Mouse (Mus musculus): ENCODE data around the gene Cd320. TPM values are rescaled to one million over a fixed set of nuclear protein-coding genes. Genes with fewer than 3 reads are reported as not detected.

The Cd320 gene
- polyA plus RNA-seq (2017; shearing (Covaris generic)) = 35.5 TPM

DNA sequence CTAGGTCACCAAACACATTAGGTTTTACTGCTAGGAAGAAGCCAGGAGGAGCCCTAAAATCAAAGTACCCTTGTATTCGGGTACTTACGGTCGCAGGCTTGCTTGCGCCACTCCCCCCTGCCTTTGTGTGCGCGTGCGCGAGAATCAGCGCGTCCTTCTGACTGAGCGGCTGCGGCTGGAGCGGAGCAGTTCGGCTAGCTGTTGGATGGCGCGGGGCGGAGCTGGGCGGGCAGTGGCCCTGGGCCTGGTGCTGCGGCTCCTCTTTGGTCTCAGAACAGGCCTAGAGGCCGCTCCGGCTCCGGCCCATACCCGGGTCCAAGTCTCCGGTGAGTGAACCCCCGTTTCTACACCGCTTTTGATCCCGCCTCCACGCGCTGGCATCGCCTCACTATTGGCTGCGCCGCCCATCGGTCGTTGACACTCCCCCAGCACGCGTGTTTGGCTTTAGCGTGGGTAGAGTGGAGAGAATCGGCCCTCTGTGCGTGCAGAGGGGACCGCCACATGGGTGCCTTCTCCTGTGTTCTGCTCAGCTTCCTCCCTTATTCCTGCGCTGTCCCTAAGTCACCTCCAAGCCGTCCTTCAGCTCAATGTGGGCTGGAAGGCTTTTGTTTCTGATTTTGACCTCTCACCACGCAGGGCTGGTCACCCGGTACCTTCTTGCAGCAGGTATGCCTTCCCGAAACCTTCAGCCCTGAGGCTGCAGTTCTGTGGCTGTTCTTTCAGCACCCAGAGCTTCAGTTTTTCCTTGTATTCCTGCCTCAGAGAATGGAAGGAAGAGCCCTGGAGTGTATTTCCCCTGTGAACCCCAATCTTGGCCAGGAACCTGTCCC lies at the start of gene Cd320:
TSS of gene Cd320 (plus strand) at position 126 of the 830 bp plus-strand sequence.

DNA sequence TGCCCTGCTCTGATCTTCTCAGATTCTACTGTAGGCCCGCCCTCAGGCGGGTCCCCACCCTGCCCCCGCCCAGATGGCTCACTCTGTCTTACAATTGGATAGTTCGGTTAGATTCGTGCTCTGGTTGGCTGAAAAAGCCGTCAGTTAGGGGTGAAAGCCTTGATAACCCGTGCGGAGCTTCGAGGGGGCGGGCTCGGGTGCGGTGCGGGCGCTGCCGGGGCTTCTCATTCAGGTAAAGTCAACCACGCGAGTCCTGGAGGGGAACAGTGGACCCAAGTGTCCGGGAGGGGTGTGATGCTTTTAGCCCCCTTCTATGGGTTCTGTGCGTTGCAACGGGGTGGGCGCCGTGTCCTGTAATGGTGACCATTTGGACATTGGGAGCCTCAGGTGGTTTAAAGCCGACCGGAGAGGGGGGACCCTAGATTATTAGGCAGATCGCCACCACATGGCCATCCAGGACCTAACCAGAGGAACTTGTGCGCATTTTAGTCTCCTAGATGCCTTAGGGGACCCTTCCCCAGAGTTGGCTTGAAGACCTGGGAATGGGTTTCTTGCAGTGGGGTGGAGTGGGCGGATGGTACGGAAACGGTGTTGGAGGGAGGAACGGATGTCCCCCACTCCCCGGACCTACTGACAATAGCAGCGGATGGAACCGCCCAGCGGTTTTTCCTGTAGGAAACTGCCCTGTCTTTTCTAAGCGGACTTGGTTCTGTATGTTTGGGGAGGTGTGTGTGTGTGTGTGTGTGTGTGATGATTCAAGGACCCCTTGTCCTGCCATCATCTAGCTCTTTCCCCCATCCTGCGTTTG lies 32.4 kb upstream of the Cd320 start, which contains the start of gene Kank3:
TSS of gene Kank3 (plus strand) at position 186 of the 808 bp plus-strand sequence.

DNA sequence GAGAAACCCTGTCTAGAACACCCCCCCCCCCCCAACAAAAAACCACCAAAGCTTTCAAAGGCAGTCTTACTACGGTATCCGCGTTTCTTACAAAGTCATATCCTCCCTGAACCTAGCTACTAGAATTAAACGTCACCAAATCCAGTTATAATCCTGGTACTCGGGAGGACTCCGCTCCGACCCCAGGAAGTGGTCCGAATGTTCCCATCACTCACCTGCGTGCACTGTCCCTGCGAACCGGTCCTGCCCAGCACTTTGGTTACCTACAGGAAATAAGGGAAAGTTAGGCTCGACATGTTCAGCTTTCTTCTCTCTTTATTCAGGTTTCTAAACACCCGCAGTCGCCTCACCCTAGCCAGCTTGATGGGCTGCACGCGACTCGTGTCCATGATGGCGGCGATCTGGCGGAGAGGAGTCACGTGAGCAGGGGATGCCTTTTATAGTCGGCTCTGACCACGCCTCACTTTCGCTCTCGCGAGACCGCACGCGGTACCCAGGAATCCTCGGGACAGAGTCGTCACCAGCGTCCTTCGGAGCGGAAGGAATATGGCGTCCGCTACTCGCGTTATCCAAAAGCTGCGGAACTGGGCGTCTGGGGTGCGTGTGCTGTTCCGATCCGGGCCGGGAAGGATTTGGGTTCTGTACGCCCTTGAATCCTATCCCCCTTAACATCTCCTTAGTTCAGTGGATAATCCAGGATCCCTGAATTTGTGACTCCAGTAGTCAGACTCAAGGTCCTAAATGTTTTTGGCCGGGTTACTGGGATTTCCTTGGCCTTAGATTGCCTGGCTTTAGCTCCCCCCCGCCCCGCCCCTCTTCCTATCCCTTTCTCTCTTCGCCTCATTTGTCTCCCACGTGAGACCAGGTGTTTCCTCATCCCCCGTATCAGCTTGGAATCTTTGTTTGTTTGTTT lies 18.6 kb upstream of the Cd320 start, which contains the start of the genes Rps28 and Ndufa7:
TSS of gene Rps28 (minus strand) at position 479 of the 913 bp plus-strand sequence.
TSS of gene Ndufa7 (plus strand) at position 489 of the 913 bp plus-strand sequence.

DNA sequence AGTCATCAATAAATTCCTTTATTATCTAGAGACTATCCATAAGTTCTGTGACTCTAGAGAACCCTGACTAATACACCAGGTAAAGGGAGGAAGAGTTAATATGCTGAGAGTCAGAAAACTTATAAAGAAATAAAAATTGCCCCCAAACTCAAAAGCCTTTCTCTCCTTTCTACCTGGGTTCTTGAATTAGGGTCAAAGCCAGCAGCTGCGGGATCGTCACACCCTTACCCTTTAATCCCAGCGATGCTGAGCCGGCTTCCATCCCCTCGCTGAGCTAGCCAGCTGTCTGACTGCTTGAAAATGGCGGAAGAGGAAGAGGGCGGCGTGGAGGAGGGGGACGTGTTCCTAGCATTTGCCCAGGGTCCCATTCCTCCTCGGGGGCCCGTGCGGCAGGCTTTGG lies 30.6 kb downstream of the Cd320 start, which contains the start of gene Gm7029:
TSS of gene Gm7029 (plus strand) at position 301 of the 400 bp plus-strand sequence.

DNA sequence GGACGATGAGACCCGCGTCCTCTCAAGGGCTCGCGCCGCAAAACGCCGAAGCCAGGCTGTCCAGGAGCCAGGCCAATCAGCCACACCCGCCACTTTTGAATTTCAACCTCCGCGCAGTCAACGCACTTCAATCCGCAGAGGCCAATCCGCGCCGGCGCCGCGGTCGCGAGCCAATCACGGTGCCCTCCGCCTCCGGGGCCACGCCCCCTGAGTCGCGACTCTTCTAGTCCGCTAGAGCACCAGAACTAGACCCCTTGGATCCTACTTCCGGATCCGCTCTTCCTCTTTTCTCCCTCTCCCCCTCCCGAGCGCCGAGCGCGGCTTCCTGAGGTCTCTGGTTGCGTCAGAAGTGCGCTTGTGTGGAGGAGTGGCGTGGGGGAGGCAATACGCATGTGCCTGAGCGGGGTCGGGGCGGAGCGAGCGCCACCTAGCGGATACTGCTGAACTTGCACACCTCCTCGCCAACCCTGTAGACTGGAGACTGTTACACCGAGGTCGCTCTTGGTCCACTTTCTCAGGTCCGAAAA lies 47.7 kb downstream of the Cd320 start, which contains the start of gene Kifc1:
TSS of gene Kifc1 (minus strand) at position 129 of the 527 bp plus-strand sequence.

Other genes with a start within 250 kb of the Cd320 start
- 70.8 TPM for gene Zfp414, start 214.0 kb upstream of the Cd320 start, polyA plus RNA-seq (2017; shearing (Covaris generic))
- gene Pram1, start 205.0 kb upstream of the Cd320 start, polyA plus RNA-seq (2017; shearing (Covaris generic)) = 1.4 TPM
- 424 TPM for gene Hnrnpm, start 156.2 kb upstream of the Cd320 start, polyA plus RNA-seq (2017; shearing (Covaris generic))
- gene March2, start 124.4 kb upstream of the Cd320 start, polyA plus RNA-seq (2017; shearing (Covaris generic)) = 68.9 TPM
- 317 TPM for gene Rab11b, start 82.6 kb upstream of the Cd320 start, polyA plus RNA-seq (2017; shearing (Covaris generic))
- 6.5 TPM for gene Angptl4, start 61.3 kb upstream of the Cd320 start, polyA plus RNA-seq (2017; shearing (Covaris generic))
- gene Kank3, start 32.6 kb upstream of the Cd320 start, polyA plus RNA-seq (2017; shearing (Covaris generic)) = 4.7 TPM
- 865 TPM for gene Rps28, start 18.5 kb upstream of the Cd320 start, polyA plus RNA-seq (2017; shearing (Covaris generic))
- 364 TPM for gene Ndufa7, start 18.5 kb upstream of the Cd320 start, polyA plus RNA-seq (2017; shearing (Covaris generic))
- not detected for gene Gm7029, start 30.7 kb downstream of the Cd320 start, polyA plus RNA-seq (2017; shearing (Covaris generic))
- 3.7 TPM for gene Kifc1, start 47.6 kb downstream of the Cd320 start, polyA plus RNA-seq (2017; shearing (Covaris generic))
- 3.8 TPM for gene Platr17, start 62.0 kb downstream of the Cd320 start, polyA plus RNA-seq (2017; shearing (Covaris generic))
- gene Daxx, start 66.3 kb downstream of the Cd320 start, polyA plus RNA-seq (2017; shearing (Covaris generic)) = 134 TPM
- 751 TPM for gene Tapbp, start 72.8 kb downstream of the Cd320 start, polyA plus RNA-seq (2017; shearing (Covaris generic))
- 22.8 TPM for gene Zbtb22, start 72.8 kb downstream of the Cd320 start, polyA plus RNA-seq (2017; shearing (Covaris generic))
- 165 TPM for gene Rgl2, start 86.5 kb downstream of the Cd320 start, polyA plus RNA-seq (2017; shearing (Covaris generic))
- gene Pfdn6, start 97.3 kb downstream of the Cd320 start, polyA plus RNA-seq (2017; shearing (Covaris generic)) = 132 TPM
- gene Wdr46, start 97.6 kb downstream of the Cd320 start, polyA plus RNA-seq (2017; shearing (Covaris generic)) = 64.9 TPM
- 34.8 TPM for gene B3galt4, start 108.4 kb downstream of the Cd320 start, polyA plus RNA-seq (2017; shearing (Covaris generic))
- 96.8 TPM for gene Vps52, start 112.7 kb downstream of the Cd320 start, polyA plus RNA-seq (2017; shearing (Covaris generic))
- gene Rps18, start 112.9 kb downstream of the Cd320 start, polyA plus RNA-seq (2017; shearing (Covaris generic)) = 2,339 TPM
- gene H2-K1, start 157.3 kb downstream of the Cd320 start, polyA plus RNA-seq (2017; shearing (Covaris generic)) = 13,592 TPM
- 24.7 TPM for gene Ring1, start 181.6 kb downstream of the Cd320 start, polyA plus RNA-seq (2017; shearing (Covaris generic))
- gene H2-Ke6, start 185.0 kb downstream of the Cd320 start, polyA plus RNA-seq (2017; shearing (Covaris generic)) = 47.8 TPM
- gene Slc39a7, start 188.6 kb downstream of the Cd320 start, polyA plus RNA-seq (2017; shearing (Covaris generic)) = 165 TPM
- 25.2 TPM for gene Rxrb, start 188.7 kb downstream of the Cd320 start, polyA plus RNA-seq (2017; shearing (Covaris generic))
- 3.0 TPM for gene Col11a2, start 196.3 kb downstream of the Cd320 start, polyA plus RNA-seq (2017; shearing (Covaris generic))
- gene H2-Oa, start 249.2 kb downstream of the Cd320 start, polyA plus RNA-seq (2017; shearing (Covaris generic)) = 41.7 TPM

All from inflammation-experienced regulatory T-cells, adult 16 weeks (primary cell).